Mouse (Mus musculus) neutrophil, adult 65 days (primary cell): ENCODE results near the gene Fmnl1. TPM values are rescaled to one million over a fixed set of nuclear protein-coding genes. Genes with fewer than 3 reads are reported as not detected.

ENCODE experiments used
- total RNA-seq: library from RNA; stranded (reverse); gene quantifications from 2 replicates; pipeline ENCODE4 v1.2.4, GENCODE M21; 2023

The Fmnl1 gene
- 708 and 878 TPM in 2 replicates for total RNA-seq

GRCm38 (mm10) chr11:103170494-103171285, at the start of gene Fmnl1:
Fmnl1 (plus strand) TSS chr11:103171107.

GRCm38 (mm10) chr11:103131701-103132575, 39.0 kb upstream of the Fmnl1 start, which contains the start of gene Hexim2:
Hexim2 (plus strand) TSS chr11:103132429.

DNA sequence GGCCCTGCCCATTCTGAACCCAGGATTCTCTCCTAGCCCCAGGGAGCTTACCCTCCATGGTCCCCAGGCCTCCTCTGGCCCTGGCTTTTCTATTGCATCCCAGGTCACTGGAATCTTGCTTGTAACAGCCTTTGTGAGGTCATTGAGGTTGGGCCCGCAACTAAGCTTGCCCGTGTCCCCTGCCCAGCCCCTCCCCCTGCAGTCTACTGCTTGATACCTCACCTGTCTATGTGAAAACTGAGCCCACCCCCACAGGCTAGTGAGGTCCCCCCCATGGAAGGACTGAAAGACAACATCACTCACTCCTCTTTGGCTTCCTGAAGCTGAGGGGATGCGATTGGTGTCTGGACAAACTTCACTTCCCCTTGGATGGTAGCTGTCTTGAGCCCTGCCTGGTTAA, 37.6 kb downstream of the Fmnl1 start, which contains the start of gene 1700023F06Rik:
1700023F06Rik (minus strand) TSS at position 101 of the 400 bp plus-strand sequence.

GRCm38 (mm10) chr11:103217790-103218516, 47.0 kb downstream of the Fmnl1 start, which contains the start of gene Spata32:
Spata32 (minus strand) TSS chr11:103218432.

Other genes with a start within 250 kb of the Fmnl1 start
- gene Kif18b, start 246.0 kb upstream of the Fmnl1 start, total RNA-seq = 28.4 and 29.3 TPM in 2 replicates
- gene C1ql1, start 224.4 kb upstream of the Fmnl1 start, total RNA-seq = not detected in 2 replicates
- 55.1 and 65.6 TPM in 2 replicates for gene Nmt1, start 142.9 kb upstream of the Fmnl1 start, total RNA-seq
- 18.7 and 19.1 TPM in 2 replicates for gene Dcakd, start 142.8 kb upstream of the Fmnl1 start, total RNA-seq
- not detected in 2 replicates for gene Plcd3, start 69.4 kb upstream of the Fmnl1 start, total RNA-seq
- 16.4 and 20.0 TPM in 2 replicates for gene Acbd4, start 69.4 kb upstream of the Fmnl1 start, total RNA-seq
- gene Hexim1, start 54.9 kb upstream of the Fmnl1 start, total RNA-seq = 53.1 and 61.2 TPM in 2 replicates
- gene Hexim2, start 38.7 kb upstream of the Fmnl1 start, total RNA-seq = 1.5 and 1.7 TPM in 2 replicates
- gene 1700023F06Rik, start 37.5 kb downstream of the Fmnl1 start, total RNA-seq = not detected in 2 replicates
- not detected in 2 replicates for gene Spata32, start 47.3 kb downstream of the Fmnl1 start, total RNA-seq
- 19.8 and 21.3 TPM in 2 replicates for gene Map3k14, start 96.4 kb downstream of the Fmnl1 start, total RNA-seq
- 42.6 and 58.0 TPM in 2 replicates for gene Arhgap27, start 192.6 kb downstream of the Fmnl1 start, total RNA-seq
- gene Plekhm1, start 241.6 kb downstream of the Fmnl1 start, total RNA-seq = 52.4 and 67.9 TPM in 2 replicates